Mouse (Mus musculus) ES-E14 (cell line): ENCODE results near the gene AB124611. TPM values are rescaled to one million over a fixed set of nuclear protein-coding genes. Genes with fewer than 3 reads are reported as not detected.

ENCODE experiments used
- DNase-seq: peaks from one replicate; pipeline ENCODE4 v3.0.0-alpha.2; 2013; ENCODE audit warnings: low read depth, low spot score
- H3K27ac ChIP-seq: 2 replicates; pipeline ENCODE4 v1.5.1; 2012; ENCODE audit warnings: low read depth, mild to moderate bottlenecking, low read length, moderate library complexity, mixed read lengths; ENCODE audit not compliant: poor library complexity, insufficient read depth, severe bottlenecking
- H3K36me3 ChIP-seq: 2 replicates; pipeline ENCODE4 v1.6.1; 2012; ENCODE audit warnings: mild to moderate bottlenecking, low read length, moderate library complexity, mixed read lengths; ENCODE audit not compliant: control insufficient read depth, poor library complexity, insufficient read depth, severe bottlenecking
- H3K4me1 ChIP-seq, 2 experiments: fragments of 150-350 bp in 1 of 2; sonication (generic) in 1 of 2; 2 replicates each; pipeline ENCODE4 v1.6.1; 2012; ENCODE audit warnings: low read length in 2 of 2, mild to moderate bottlenecking in 1 of 2, mixed read lengths in 1 of 2; ENCODE audit not compliant: control insufficient read depth in 2 of 2, insufficient read depth in 2 of 2, poor library complexity in 1 of 2
- H3K4me3 ChIP-seq, 2 experiments: fragments of 150-350 bp in 1 of 2; sonication (generic) in 1 of 2; 2 replicates each; pipeline ENCODE4 v1.5.1; 2012; ENCODE audit warnings: low read length in 2 of 2, low read depth in 1 of 2, mild to moderate bottlenecking in 1 of 2, mixed read lengths in 1 of 2; ENCODE audit not compliant: insufficient read depth in 1 of 2, poor library complexity in 1 of 2, severe bottlenecking in 1 of 2
- H3K9ac ChIP-seq: 2 replicates; pipeline ENCODE4 v1.6.1; 2012; ENCODE audit warnings: low read depth, mild to moderate bottlenecking, low read length, mixed read lengths; ENCODE audit not compliant: poor library complexity, insufficient read depth, severe bottlenecking
- H3K9me3 ChIP-seq: fragments of 150-350 bp; sonication (generic); 2 replicates; pipeline ENCODE4 v1.6.1; 2012; ENCODE audit warnings: low read depth, mild to moderate bottlenecking, low read length; ENCODE audit not compliant: control insufficient read depth, insufficient read depth
- CHD2 ChIP-seq: IDR thresholded peaks from 2 replicates; pipeline ENCODE4 v1.6.1; 2014; ENCODE audit warnings: mild to moderate bottlenecking, low read depth, low read length, inconsistent platforms
- HCFC1 ChIP-seq: IDR thresholded peaks from 2 replicates; pipeline ENCODE4 v1.6.1; 2012; ENCODE audit warnings: low read length, inconsistent platforms, borderline replicate concordance; ENCODE audit not compliant: insufficient read depth
- MAFK ChIP-seq: IDR thresholded peaks from 2 replicates; pipeline ENCODE4 v1.6.1; 2014; ENCODE audit warnings: mild to moderate bottlenecking, low read depth, low read length, inconsistent platforms; ENCODE audit not compliant: insufficient read depth
- ZC3H11A ChIP-seq: IDR thresholded peaks from 2 replicates; pipeline ENCODE4 v1.6.1; 2012; ENCODE audit warnings: low read depth, mild to moderate bottlenecking, inconsistent platforms, low read length, borderline replicate concordance
- ZNF384 ChIP-seq: IDR thresholded peaks from 2 replicates; pipeline ENCODE4 v1.6.1; 2012; ENCODE audit warnings: low read depth, low read length, inconsistent platforms
- in situ Hi-C, 2 experiments: fragments of 600-800 bp; cut with MboI; formaldehyde crosslinking; loops; one replicate each; pipeline ENCODE4 v1.15.1; 2025; ENCODE audit warnings: low sequenced_read_pairs in 2 of 2, inconsistent platforms in 1 of 2; ENCODE audit not compliant: unreplicated experiment in 2 of 2
- total RNA-seq: library from RNA; depleted of rRNA; stranded (reverse); fragments of 300-350 nt; gene quantifications from 2 replicates; pipeline ENCODE4 v1.2.3, GENCODE M21; 2012

Gene AB124611
- total RNA-seq, 1 experiment, result not detected

GRCm38 (mm10) chr9:21545916-21546788 is 20.2 kb downstream of the AB124611 start:
- Histone ChIP-seq H3K4me1 (peaks cover 0 to 14% of the 10 kb centered on the region in 2 experiments; a peak in 2 of 4 replicates), H3K4me3 (peak overlapping the region; percentile 97 to 99), H3K9ac (peak overlapping the region; percentile 72), H3K9me3 (no peaks in the 10 kb centered on the region), H3K27ac (peak overlapping the region; percentile 80), H3K36me3 (peaks cover 9% of the 10 kb centered on the region)
- no peak for TF ChIP-seq CHD2
- no peak; the same call in 1 of the 2 replicates for TF ChIP-seq MAFK
- TF ChIP-seq ZNF384, result no peak
- TF ChIP-seq HCFC1, result no peak
- no peak for TF ChIP-seq ZC3H11A
- DNase-seq, result peak; percentile 95
- in situ Hi-C loops, result no loop called here

DNA sequence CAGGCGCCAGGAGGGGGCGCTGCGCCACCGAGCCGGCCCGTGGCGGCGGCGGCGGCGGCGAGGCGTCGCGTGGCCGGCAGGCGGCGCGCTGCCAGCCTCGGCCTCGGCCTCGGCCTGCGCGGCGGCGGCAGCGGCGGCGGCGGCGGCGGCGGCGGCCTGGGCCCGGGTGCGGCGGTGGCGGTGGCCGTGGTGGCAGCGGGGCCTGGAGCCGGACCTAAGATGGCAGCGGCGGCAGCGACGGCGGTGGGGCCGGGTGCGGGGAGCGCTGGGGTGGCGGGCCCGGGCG is 20.8 kb downstream of the AB124611 start, which contains the start of gene Carm1:
Gene Carm1, plus strand, starts transcription at position 106 of the 286 bp plus-strand sequence.
- no peaks in the 10 kb centered on the region for H3K9me3 ChIP-seq
- no peak for DNase-seq
- H3K4me1 ChIP-seq, result peaks cover 0 to 14% of the 10 kb centered on the region in 2 experiments; a peak in 2 of 4 replicates
- TF ChIP-seq CHD2, result no peak
- TF ChIP-seq HCFC1, result no peak
- TF ChIP-seq MAFK, result no peak
- TF ChIP-seq ZC3H11A, result no peak
- TF ChIP-seq ZNF384, result no peak
- in situ Hi-C loops, result no loop called here
- peak within 1 kb of the TSS; percentile 97 for H3K27ac ChIP-seq
- H3K9ac ChIP-seq, result peak within 1 kb of the TSS; percentile 99
- peak within 1 kb of the TSS; percentile 97 to 99 for H3K4me3 ChIP-seq
- peaks cover 10% of the 10 kb centered on the region for H3K36me3 ChIP-seq

- TF ChIP-seq ZNF384, result no peak
- TF ChIP-seq CHD2, result no peak
- no peak for TF ChIP-seq MAFK
- no peak for TF ChIP-seq HCFC1
- TF ChIP-seq ZC3H11A, result no peak
- H3K4me1 ChIP-seq, result peaks cover 0 to 14% of the 10 kb centered on the region in 2 experiments; a peak in 2 of 4 replicates
- peak overlapping the region; percentile 97 for H3K27ac ChIP-seq
- peaks cover 10% of the 10 kb centered on the region for H3K36me3 ChIP-seq
- H3K9me3 ChIP-seq, result no peaks in the 10 kb centered on the region
- H3K4me3 ChIP-seq, result peak overlapping the region; percentile 91 to 99
- peak overlapping the region; percentile 99 for H3K9ac ChIP-seq
- in situ Hi-C loops, result no loop called here
- DNase-seq, result peak; percentile 47
Measured at GRCm38 (mm10) chr9:21547075-21547941, 21.3 kb downstream of the AB124611 start.

DNA sequence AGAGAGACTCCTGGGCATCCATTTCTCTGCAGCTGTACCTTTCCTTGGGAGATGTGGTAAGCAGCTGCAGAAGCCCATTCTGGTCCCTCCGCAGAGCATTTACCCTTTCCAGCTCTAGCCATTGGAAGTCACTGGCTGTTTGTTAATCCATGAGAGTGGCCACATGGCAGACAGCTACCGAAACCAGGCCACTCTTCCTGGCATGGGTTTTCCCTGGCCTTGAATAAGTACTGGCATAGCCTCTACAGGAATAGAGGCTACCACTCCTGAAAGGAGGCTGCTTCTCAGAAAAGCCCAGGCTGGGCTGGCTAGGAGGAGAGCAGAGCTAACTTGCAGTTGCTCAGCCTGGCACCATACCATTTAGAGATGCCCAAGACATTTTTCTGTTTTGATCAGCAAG is 25.1 kb downstream of the AB124611 start:
- in situ Hi-C loops, result no loop called here
- Histone ChIP-seq H3K9me3 (no peaks in the 10 kb centered on the region), H3K4me3 (no peak overlapping the region), H3K27ac (no peak overlapping the region), H3K4me1 (peaks cover 8 to 18% of the 10 kb centered on the region in 2 experiments), H3K36me3 (peaks cover 15% of the 10 kb centered on the region), H3K9ac (no peak overlapping the region)
- no peak for TF ChIP-seq ZC3H11A
- TF ChIP-seq HCFC1, result no peak
- TF ChIP-seq MAFK, result no peak
- no peak for TF ChIP-seq ZNF384
- no peak for TF ChIP-seq CHD2
- DNase-seq, result no peak
